10 mouse cellular contexts compared by ENCODE assay signal in the genomic region with DNA sequence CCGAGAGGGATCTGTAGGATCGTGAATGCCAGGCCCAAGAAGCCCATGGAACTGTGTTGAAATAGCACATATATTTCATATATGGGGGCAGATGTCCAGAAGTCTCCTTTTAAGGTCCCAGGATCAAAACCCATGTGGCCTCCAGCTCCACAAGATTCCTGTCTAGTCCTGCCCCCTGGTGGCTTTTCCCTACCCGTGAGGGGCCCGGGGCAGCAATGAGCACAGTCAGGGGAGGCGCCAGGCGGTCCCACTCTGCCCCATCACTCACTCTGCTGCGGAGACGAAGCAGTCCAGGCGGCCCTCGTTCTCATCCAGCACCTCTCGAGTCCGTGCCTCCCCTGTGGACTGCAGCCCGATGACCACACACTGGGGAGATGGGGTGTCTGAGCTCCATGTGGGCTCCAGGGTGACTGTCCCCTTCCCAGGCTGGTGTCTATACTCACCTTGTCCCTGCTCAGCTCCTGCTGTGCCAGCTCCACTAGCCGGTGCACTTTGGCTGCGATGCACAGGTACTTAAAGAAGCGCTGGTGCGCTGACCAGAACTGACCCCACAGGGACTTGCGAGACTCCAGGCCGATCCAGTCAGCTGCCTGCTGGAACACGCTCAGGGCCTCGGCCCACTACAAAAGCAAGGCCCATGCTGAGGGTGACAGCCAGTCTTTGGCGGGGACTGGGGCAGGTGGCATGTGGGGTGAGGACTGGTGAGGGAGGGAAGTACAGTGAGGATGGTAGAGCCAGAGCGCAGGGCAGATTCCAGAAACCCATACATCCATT. TPM values are rescaled to one million over a fixed set of nuclear protein-coding genes. Genes with fewer than 3 reads are reported as not detected.
A peak's percentile ranks its signal among the peaks of the same experiment; 100 is the strongest.
DNase-seq lines count a peak whose midpoint lies in the region; ATAC-seq and TF ChIP-seq lines count a peak whose summit lies in the region.
"Had no signal": no experiment of that assay in that cellular context is flagged by ENCODE, and none has a peak within 500 bp of the region (broad histone marks: within the 10 kb centered on the region; RNA-seq: fewer than 3 reads in every experiment).

No protein-coding gene starts in this region.

- H3K36me3 ChIP-seq in heart, embryonic 10.5 days, result peaks cover 80% of the 10 kb centered on the region
- peaks cover 29% of the 10 kb centered on the region for H3K36me3 ChIP-seq in lung, postnatal 0 days (ENCODE audit: insufficient read depth, low read length)
- peaks cover 62% of the 10 kb centered on the region for H3K36me3 ChIP-seq in neural tube, embryonic 15.5 days

- TF ChIP-seq CTCF in lung, postnatal 0 days (IDR thresholded peaks at IDR 0.05), result peak; percentile 40; the same call in 1 of the 2 replicates

- 0 out of 2 replicates have a peak, but pooled peaks have one; percentile 14 for ATAC-seq in lung, postnatal 0 days
- no peak for ATAC-seq in neural tube, embryonic 15.5 days (ENCODE audit: low FRiP score)
- no peak for ATAC-seq in inflammation-experienced regulatory T-cells, adult 6 months

- no peak for TF ChIP-seq EP300 in lung, postnatal 0 days (IDR thresholded peaks at IDR 0.05)

- H3K27ac ChIP-seq in heart, embryonic 10.5 days, result peak overlapping the region; percentile 42; the same call in 1 of the 2 replicates
- H3K27ac ChIP-seq in lung, postnatal 0 days (ENCODE audit: low read length), result no peak overlapping the region
- peak overlapping the region; percentile 28; the same call in 1 of the 2 replicates for H3K27ac ChIP-seq in neural tube, embryonic 15.5 days (replicated peaks)

- H3K4me1 ChIP-seq in heart, embryonic 10.5 days, result 0 out of 2 replicates have a peak, but pooled peaks cover 13% of the 10 kb centered on the region
- no peaks in the 10 kb centered on the region for H3K4me1 ChIP-seq in lung, postnatal 0 days (ENCODE audit: insufficient read depth, low read depth, low read length)
- peaks cover 8% of the 10 kb centered on the region; the same call in 1 of the 2 replicates for H3K4me1 ChIP-seq in neural tube, embryonic 15.5 days

- 73% methylated on average over 23 of the region's 23 CpGs for WGBS in heart, embryonic 10.5 days
- WGBS in lung, postnatal 0 days, result 72% methylated on average over 23 of the region's 23 CpGs
- WGBS in neural tube, embryonic 15.5 days, result 76% methylated on average over 23 of the region's 23 CpGs

- intact Hi-C loops in heart, postnatal 25 days (cut with DNase I), result no loop called here

- H3K27me3 ChIP-seq in heart, embryonic 10.5 days (ENCODE audit: insufficient read depth, poor library complexity, severe bottlenecking), result no peaks in the 10 kb centered on the region
- H3K27me3 ChIP-seq in lung, postnatal 0 days (replicated peaks; ENCODE audit: insufficient read depth, low read length), result no peaks in the 10 kb centered on the region
- H3K27me3 ChIP-seq in neural tube, embryonic 15.5 days (replicated peaks), result no peaks in the 10 kb centered on the region

- H3K9me3 ChIP-seq in heart, embryonic 10.5 days, result no peaks in the 10 kb centered on the region
- H3K9me3 ChIP-seq in lung, postnatal 0 days (ENCODE audit: low read length), result no peaks in the 10 kb centered on the region
- no peaks in the 10 kb centered on the region for H3K9me3 ChIP-seq in neural tube, embryonic 15.5 days (replicated peaks)

- no peak for DNase-seq in heart, embryonic 10.5 days (ENCODE audit: low spot score)
- DNase-seq in heart, postnatal 25 days (ENCODE audit: low spot score), result no peak
- no peak for DNase-seq in lung, postnatal 0 days (ENCODE audit: low spot score)
- DNase-seq in lung, postnatal 14 days, result no peak
- DNase-seq in R1 (ENCODE audit: low read depth, low spot score), result peak; percentile 55
- DNase-seq in urinary bladder, adult 2 months (ENCODE audit: low spot score), result no peak
- DNase-seq: cerebellum, adult 2 months; kidney, postnatal 14 days had no signal

- no peak overlapping the region for H3K4me2 ChIP-seq in lung, postnatal 0 days (replicated peaks; ENCODE audit: low read depth, low read length)
- no peak overlapping the region for H3K4me2 ChIP-seq in neural tube, embryonic 15.5 days

- H3K4me3 ChIP-seq in heart, embryonic 10.5 days, result no peak overlapping the region
- H3K4me3 ChIP-seq in lung, postnatal 0 days (ENCODE audit: low read depth, low read length), result no peak overlapping the region
- no peak overlapping the region for H3K4me3 ChIP-seq in neural tube, embryonic 15.5 days (replicated peaks)

- H3K9ac ChIP-seq in lung, postnatal 0 days (replicated peaks; ENCODE audit: low read depth), result no peak overlapping the region
- H3K9ac ChIP-seq in neural tube, embryonic 15.5 days (replicated peaks), result peak overlapping the region; percentile 7; the same call in 1 of the 2 replicates

RNA-seq across cellular contexts. Expression of a gene that starts 17.1 kb away (rescaled TPM):
- 767 and 797 TPM in 2 replicates for polyA plus RNA-seq in heart, embryonic 10.5 days (2016; fragmentation: Nextera tagmentation; extraction: Ambion mirVana)
- 100 to 1,000 TPM; 691 to 812 TPM for total RNA-seq in heart, postnatal 25 days (2021)
- polyA plus RNA-seq in lung, postnatal 0 days (2015; fragmentation: Nextera tagmentation; extraction: Ambion mirVana), result 1,058 and 1,082 TPM in 2 replicates
- 559 and 600 TPM in 2 replicates for polyA plus RNA-seq in neural tube, embryonic 15.5 days (2015; fragmentation: Nextera tagmentation; extraction: Ambion mirVana)
- polyA plus RNA-seq in urinary bladder, adult 2 months (2012; rRNA removed), result 524 and 620 TPM in 2 replicates
- polyA plus RNA-seq in inflammation-experienced regulatory T-cells, adult 6 months (2017; shearing (Covaris generic)), result 100 to 1,000 TPM; 346 to 445 (median 381) TPM

RNA-seq across cellular contexts. Expression of a gene that starts 24.5 kb away (rescaled TPM):
- 181 and 233 TPM in 2 replicates for polyA plus RNA-seq in heart, embryonic 10.5 days (2016; fragmentation: Nextera tagmentation; extraction: Ambion mirVana)
- total RNA-seq in heart, postnatal 25 days (2021), result 10 to 100 TPM; 79.3 to 81.2 TPM
- polyA plus RNA-seq in lung, postnatal 0 days (2015; fragmentation: Nextera tagmentation; extraction: Ambion mirVana), result 178 and 202 TPM in 2 replicates
- polyA plus RNA-seq in neural tube, embryonic 15.5 days (2015; fragmentation: Nextera tagmentation; extraction: Ambion mirVana), result 134 and 148 TPM in 2 replicates
- polyA plus RNA-seq in urinary bladder, adult 2 months (2012; rRNA removed), result 141 and 178 TPM in 2 replicates
- 100 to 1,000 TPM; 137 to 227 (median 211) TPM for polyA plus RNA-seq in inflammation-experienced regulatory T-cells, adult 6 months (2017; shearing (Covaris generic))

RNA-seq across cellular contexts. Expression of a gene that starts 41.3 kb away (rescaled TPM):
- 14.8 and 15.6 TPM in 2 replicates for polyA plus RNA-seq in heart, embryonic 10.5 days (2016; fragmentation: Nextera tagmentation; extraction: Ambion mirVana)
- 10 to 100 TPM; 11.0 to 11.6 TPM for total RNA-seq in heart, postnatal 25 days (2021)
- 17.5 and 26.4 TPM in 2 replicates for polyA plus RNA-seq in lung, postnatal 0 days (2015; fragmentation: Nextera tagmentation; extraction: Ambion mirVana)
- polyA plus RNA-seq in neural tube, embryonic 15.5 days (2015; fragmentation: Nextera tagmentation; extraction: Ambion mirVana), result 11.7 and 12.8 TPM in 2 replicates
- polyA plus RNA-seq in urinary bladder, adult 2 months (2012; rRNA removed), result 34.0 and 35.4 TPM in 2 replicates
- polyA plus RNA-seq in inflammation-experienced regulatory T-cells, adult 6 months (2017; shearing (Covaris generic)), result 10 to 100 TPM; 30.4 to 39.1 (median 32.6) TPM

RNA-seq across cellular contexts. Expression of a gene that starts 47.6 kb away (rescaled TPM):
- polyA plus RNA-seq in heart, embryonic 10.5 days (2016; fragmentation: Nextera tagmentation; extraction: Ambion mirVana), result 12.0 and 16.7 TPM in 2 replicates
- total RNA-seq in heart, postnatal 25 days (2021), result 1 to 10 TPM; 4.7 to 4.9 TPM
- 20.1 and 22.2 TPM in 2 replicates for polyA plus RNA-seq in lung, postnatal 0 days (2015; fragmentation: Nextera tagmentation; extraction: Ambion mirVana)
- polyA plus RNA-seq in neural tube, embryonic 15.5 days (2015; fragmentation: Nextera tagmentation; extraction: Ambion mirVana), result 2.0 and 13.7 TPM in 2 replicates
- polyA plus RNA-seq in urinary bladder, adult 2 months (2012; rRNA removed), result 18.9 and 23.0 TPM in 2 replicates
- polyA plus RNA-seq in inflammation-experienced regulatory T-cells, adult 6 months (2017; shearing (Covaris generic)), result 100 to 1,000 TPM; 242 to 254 (median 251) TPM

RNA-seq across cellular contexts. Expression of a gene that starts 51.5 kb away (rescaled TPM):
- polyA plus RNA-seq in heart, embryonic 10.5 days (2016; fragmentation: Nextera tagmentation; extraction: Ambion mirVana), result 12.4 and 17.8 TPM in 2 replicates
- 100 to 1,000 TPM; 133 to 138 TPM for total RNA-seq in heart, postnatal 25 days (2021)
- polyA plus RNA-seq in lung, postnatal 0 days (2015; fragmentation: Nextera tagmentation; extraction: Ambion mirVana), result 19.0 and 19.8 TPM in 2 replicates
- polyA plus RNA-seq in neural tube, embryonic 15.5 days (2015; fragmentation: Nextera tagmentation; extraction: Ambion mirVana), result 16.9 and 17.3 TPM in 2 replicates
- 77.3 and 89.9 TPM in 2 replicates for polyA plus RNA-seq in urinary bladder, adult 2 months (2012; rRNA removed)
- polyA plus RNA-seq in inflammation-experienced regulatory T-cells, adult 6 months (2017; shearing (Covaris generic)), result 10 to 100 TPM; 23.5 to 30.3 (median 25.5) TPM
